Mouse (Mus musculus) embryonic facial prominence, embryonic 15.5 days (tissue): Measurements from ENCODE around the gene Btbd16. TPM values are rescaled to one million over a fixed set of nuclear protein-coding genes. Genes with fewer than 3 reads are reported as not detected.

Source experiments
- ATAC-seq: fragments of 200-750 bp; cut with Nextera tagmentation; 2 replicates; pipeline ENCODE4 v1.8.0; 2017; ENCODE audit warnings: low read depth, moderate TSS enrichment; ENCODE audit not compliant: insufficient number of reproducible peaks, low FRiP score, low TSS enrichment
- H3K27ac ChIP-seq: fragments of 300-500 bp; sonication (generic); replicated peaks from 2 replicates; pipeline ENCODE4 v1.5.1; 2015; ENCODE audit warnings: mild to moderate bottlenecking, inconsistent platforms
- H3K27me3 ChIP-seq: fragments of 300-500 bp; sonication (generic); 2 replicates; pipeline ENCODE4 v1.6.1; 2015; ENCODE audit warnings: inconsistent platforms
- H3K36me3 ChIP-seq: fragments of 300-500 bp; sonication (generic); 2 replicates; pipeline ENCODE4 v1.6.1; 2015; ENCODE audit warnings: mild to moderate bottlenecking, inconsistent platforms
- H3K4me1 ChIP-seq: fragments of 300-500 bp; sonication (generic); 2 replicates; pipeline ENCODE4 v1.6.1; 2015; ENCODE audit warnings: inconsistent platforms
- H3K4me2 ChIP-seq: fragments of 300-500 bp; sonication (generic); replicated peaks from 2 replicates; pipeline ENCODE4 v1.6.1; 2015; ENCODE audit warnings: mild to moderate bottlenecking, inconsistent platforms
- H3K4me3 ChIP-seq: fragments of 300-500 bp; sonication (generic); replicated peaks from 2 replicates; pipeline ENCODE4 v1.5.1; 2015; ENCODE audit warnings: mild to moderate bottlenecking, inconsistent platforms
- H3K9ac ChIP-seq: fragments of 300-500 bp; sonication (generic); 2 replicates; pipeline ENCODE4 v1.6.1; 2015; ENCODE audit warnings: inconsistent platforms
- H3K9me3 ChIP-seq: fragments of 300-500 bp; sonication (generic); replicated peaks from 2 replicates; pipeline ENCODE4 v1.6.1; 2016; ENCODE audit warnings: inconsistent platforms
- WGBS: fragments of 180-500 bp; shearing (Covaris S2); methylation state at CpG from one replicate; pipeline ENCODE4 v1.1.7; 2015; 5-methylcytosine and 5-hydroxymethylcytosine counted together
- polyA plus RNA-seq: library from polyadenylated mRNA; unstranded; fragments of >200 nt; fragmentation: Nextera tagmentation; extraction: Ambion mirVana; gene quantifications from 2 replicates; pipeline ENCODE4 v1.2.1, GENCODE M21; 2015

Btbd16 gene
- polyA plus RNA-seq, 1 experiment from 2014 or later: not detected

DNA sequence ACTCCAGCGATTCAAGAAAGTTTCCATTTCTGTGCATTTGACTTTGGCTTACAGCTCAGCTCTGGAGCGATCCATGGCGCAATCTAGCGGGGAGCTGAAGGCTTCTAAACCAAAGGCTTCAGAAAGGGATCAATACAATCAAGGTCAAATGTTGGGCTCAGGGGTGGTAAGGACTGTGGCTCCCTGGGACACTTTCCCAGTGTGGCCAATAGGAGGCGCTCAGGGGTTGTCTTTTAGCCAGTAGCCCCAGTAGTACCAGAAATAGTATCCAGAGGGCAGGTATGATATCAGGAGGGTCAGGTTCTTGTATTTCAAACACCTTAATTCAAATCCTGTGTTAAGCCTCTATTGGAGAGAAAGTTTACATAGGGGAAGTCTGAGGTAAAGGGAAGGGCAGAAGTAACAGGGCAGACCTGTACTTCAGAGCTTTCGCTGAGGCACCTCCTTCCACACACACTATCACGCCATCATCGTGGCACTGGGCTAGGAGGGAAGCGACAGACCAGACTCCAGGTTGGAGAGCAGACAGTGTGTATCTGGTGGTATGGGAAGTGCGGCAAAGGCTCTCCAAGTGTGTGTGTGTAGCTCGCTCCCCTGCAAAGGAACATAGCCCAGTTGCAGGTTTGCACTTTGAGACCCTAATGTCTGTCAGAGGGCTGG, 568 bp upstream of the Btbd16 start:
- Histone ChIP-seq H3K4me1 (no peaks in the 10 kb centered on the region), H3K36me3 (no peaks in the 10 kb centered on the region)

GRCm38 (mm10) chr7:130780866-130781419, 7.1 kb downstream of the Btbd16 start:
- Histone ChIP-seq H3K4me1 (peaks cover 1% of the 10 kb centered on the region; the same call in 1 of the 2 replicates), H3K9ac (no peak overlapping the region), H3K27me3 (no peaks in the 10 kb centered on the region), H3K4me2 (no peak overlapping the region), H3K27ac (no peak overlapping the region), H3K9me3 (no peaks in the 10 kb centered on the region), H3K4me3 (no peak overlapping the region), H3K36me3 (no peaks in the 10 kb centered on the region)
- WGBS: 63% methylated on average over 5 of the region's 5 CpGs
- no peak for ATAC-seq

More for the DNA sequence above, 568 bp upstream of the Btbd16 start:
- H3K4me3 ChIP-seq: no peak overlapping the region
- no peak for ATAC-seq
- WGBS: 65% methylated on average over 11 of the region's 11 CpGs
- H3K9me3 ChIP-seq: no peaks in the 10 kb centered on the region
- H3K4me2 ChIP-seq: no peak overlapping the region
- H3K27ac ChIP-seq: no peak overlapping the region
- H3K9ac ChIP-seq: no peak overlapping the region
- H3K27me3 ChIP-seq: no peaks in the 10 kb centered on the region

- Histone ChIP-seq H3K36me3 (no peaks in the 10 kb centered on the region), H3K9me3 (no peaks in the 10 kb centered on the region), H3K27me3 (no peaks in the 10 kb centered on the region), H3K27ac (no peak overlapping the region), H3K9ac (no peak overlapping the region), H3K4me1 (peaks cover 10% of the 10 kb centered on the region; the same call in 1 of the 2 replicates), H3K4me3 (no peak overlapping the region), H3K4me2 (no peak overlapping the region)
- no peak for ATAC-seq
- 76% methylated on average over 5 of the region's 5 CpGs for WGBS
Observed at GRCm38 (mm10) chr7:130782501-130783050, 8.7 kb downstream of the Btbd16 start.

DNA sequence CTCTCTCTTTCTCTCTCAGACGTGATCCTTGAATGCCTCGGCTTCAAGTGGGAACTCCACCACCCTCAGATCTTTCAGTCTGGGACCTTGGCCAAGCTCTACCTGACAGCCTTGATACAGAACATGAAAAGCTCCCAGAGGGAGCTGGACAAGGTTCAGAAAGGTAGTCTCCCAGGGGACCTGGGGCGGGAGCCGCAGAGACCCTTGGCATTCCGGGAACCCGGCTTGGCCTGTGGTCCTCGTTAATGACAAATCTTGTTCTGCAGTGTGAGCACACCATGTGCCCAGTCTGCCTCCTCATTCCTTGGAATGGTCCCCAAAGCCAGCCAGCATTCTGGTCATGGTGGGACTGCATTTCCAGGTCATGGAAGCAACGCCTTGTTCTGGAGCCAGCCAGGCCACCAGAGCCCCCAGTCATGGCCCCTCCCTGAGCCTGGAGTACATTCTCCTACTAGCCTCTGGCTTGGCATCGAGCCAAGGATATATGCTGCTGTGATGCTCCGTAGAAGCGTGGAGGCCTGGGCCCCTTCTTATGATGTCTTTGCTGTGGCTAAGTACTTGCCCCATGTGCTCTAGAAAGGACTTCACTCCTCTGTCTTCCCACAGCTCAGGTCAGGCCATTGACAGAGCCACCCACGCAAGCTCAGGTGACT, 12.2 kb downstream of the Btbd16 start:
- no peak for ATAC-seq
- no peak overlapping the region for H3K27ac ChIP-seq
- H3K36me3 ChIP-seq: no peaks in the 10 kb centered on the region
- H3K9ac ChIP-seq: no peak overlapping the region
- H3K27me3 ChIP-seq: no peaks in the 10 kb centered on the region
- peaks cover 10% of the 10 kb centered on the region; the same call in 1 of the 2 replicates for H3K4me1 ChIP-seq
- WGBS: 63% methylated on average over 12 of the region's 12 CpGs
- no peak overlapping the region for H3K4me2 ChIP-seq
- no peaks in the 10 kb centered on the region for H3K9me3 ChIP-seq
- H3K4me3 ChIP-seq: no peak overlapping the region

- Histone ChIP-seq H3K4me2 (no peak overlapping the region), H3K27me3 (no peaks in the 10 kb centered on the region), H3K4me3 (no peak overlapping the region), H3K9ac (no peak overlapping the region), H3K27ac (no peak overlapping the region), H3K9me3 (no peaks in the 10 kb centered on the region), H3K4me1 (peaks cover 10% of the 10 kb centered on the region; the same call in 1 of the 2 replicates), H3K36me3 (no peaks in the 10 kb centered on the region)
- 80% methylated on average over 5 of the region's 5 CpGs for WGBS
- ATAC-seq: no peak
Observed at GRCm38 (mm10) chr7:130786708-130787107, 12.8 kb downstream of the Btbd16 start.

- H3K27ac ChIP-seq: no peak overlapping the region
- WGBS: 89% methylated on average over 4 of the region's 4 CpGs
- no peaks in the 10 kb centered on the region for H3K36me3 ChIP-seq
- no peaks in the 10 kb centered on the region for H3K27me3 ChIP-seq
- no peak overlapping the region for H3K4me3 ChIP-seq
- H3K9me3 ChIP-seq: no peaks in the 10 kb centered on the region
- no peak overlapping the region for H3K4me2 ChIP-seq
- peaks cover 10% of the 10 kb centered on the region; the same call in 1 of the 2 replicates for H3K4me1 ChIP-seq
- H3K9ac ChIP-seq: no peak overlapping the region
- no peak for ATAC-seq
Observed at GRCm38 (mm10) chr7:130787537-130787936, 13.7 kb downstream of the Btbd16 start.

- no peaks in the 10 kb centered on the region for H3K27me3 ChIP-seq
- no peak overlapping the region for H3K9ac ChIP-seq
- no peak overlapping the region for H3K4me2 ChIP-seq
- no peak for ATAC-seq
- H3K4me3 ChIP-seq: no peak overlapping the region
- 70% methylated on average over 3 of the region's 3 CpGs for WGBS
- no peak overlapping the region for H3K27ac ChIP-seq
- peaks cover 10% of the 10 kb centered on the region; the same call in 1 of the 2 replicates for H3K4me1 ChIP-seq
- H3K36me3 ChIP-seq: no peaks in the 10 kb centered on the region
- H3K9me3 ChIP-seq: no peaks in the 10 kb centered on the region
Observed at GRCm38 (mm10) chr7:130788950-130789349, 15.1 kb downstream of the Btbd16 start.

DNA sequence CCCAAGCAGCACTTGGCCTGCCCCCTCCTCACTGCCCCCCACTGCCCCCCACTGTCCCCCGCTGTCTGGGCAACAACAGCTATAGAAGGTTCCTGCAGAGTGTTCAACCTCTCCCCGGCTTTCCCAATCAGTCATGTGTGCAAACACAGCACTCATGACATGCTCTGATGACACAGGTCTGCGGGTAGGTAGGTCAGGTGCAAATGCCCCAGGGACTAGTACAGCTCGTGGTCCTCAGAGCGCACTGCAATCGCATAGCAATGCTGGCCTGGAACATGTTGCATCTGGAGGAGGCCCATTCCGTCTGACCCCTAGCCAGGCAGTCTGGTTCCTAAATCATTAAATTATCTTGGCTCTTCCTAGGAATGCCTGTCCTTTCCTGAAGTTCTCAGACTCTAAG, 15.6 kb downstream of the Btbd16 start:
- ATAC-seq: no peak
- H3K9ac ChIP-seq: no peak overlapping the region
- no peak overlapping the region for H3K27ac ChIP-seq
- whole genome bisulfite sequencing: 82% methylated on average over 7 of the region's 7 CpGs
- no peak overlapping the region for H3K4me3 ChIP-seq
- no peaks in the 10 kb centered on the region for H3K36me3 ChIP-seq
- H3K4me1 ChIP-seq: peaks cover 10% of the 10 kb centered on the region; the same call in 1 of the 2 replicates
- H3K27me3 ChIP-seq: no peaks in the 10 kb centered on the region
- no peaks in the 10 kb centered on the region for H3K9me3 ChIP-seq
- no peak overlapping the region for H3K4me2 ChIP-seq

DNA sequence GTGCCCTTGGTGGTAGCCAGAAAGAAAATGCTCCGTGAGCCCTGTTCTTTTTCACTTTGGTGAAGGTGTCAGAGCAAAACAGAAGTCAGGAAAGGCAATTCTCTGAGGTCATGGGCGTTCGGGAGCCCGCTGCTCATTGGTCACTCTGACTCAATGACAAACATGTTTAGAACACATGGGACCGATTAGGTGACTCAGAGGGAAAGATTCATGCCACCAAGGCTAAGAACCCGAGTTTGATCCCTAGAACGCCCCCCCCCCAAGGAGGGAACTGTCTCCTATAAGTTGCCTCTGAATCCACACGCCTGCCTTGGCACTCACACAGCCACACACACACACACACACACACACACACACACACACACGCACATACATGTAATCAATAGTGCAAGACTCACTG, 19.8 kb downstream of the Btbd16 start:
- H3K27ac ChIP-seq: no peak overlapping the region
- no peak overlapping the region for H3K4me2 ChIP-seq
- H3K4me1 ChIP-seq: no peaks in the 10 kb centered on the region
- H3K9ac ChIP-seq: no peak overlapping the region
- no peaks in the 10 kb centered on the region for H3K27me3 ChIP-seq
- H3K9me3 ChIP-seq: no peaks in the 10 kb centered on the region
- H3K4me3 ChIP-seq: no peak overlapping the region
- H3K36me3 ChIP-seq: no peaks in the 10 kb centered on the region
- WGBS: 50% methylated on average over 9 of the region's 9 CpGs
- ATAC-seq: no peak

DNA sequence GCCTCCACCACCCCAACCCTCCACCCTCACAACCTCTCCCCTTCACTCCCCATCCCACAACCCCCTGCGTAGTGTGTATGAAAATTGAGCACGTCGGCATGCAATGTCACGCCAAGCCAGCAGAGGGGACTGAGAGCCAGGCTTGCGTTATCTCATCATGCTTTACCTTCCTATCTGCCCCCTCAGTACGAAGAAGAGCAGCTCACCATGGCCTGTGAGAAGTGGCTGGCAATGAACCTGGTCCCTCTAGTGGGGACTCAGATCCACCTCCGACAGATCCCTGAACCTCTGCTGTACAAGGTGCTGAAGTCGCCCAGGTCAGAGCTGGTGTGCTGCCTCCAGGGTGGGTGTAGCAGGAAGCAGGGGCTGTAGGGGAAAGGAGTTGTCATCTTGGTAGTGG, 22.9 kb downstream of the Btbd16 start:
- no peaks in the 10 kb centered on the region for H3K4me1 ChIP-seq
- H3K27me3 ChIP-seq: no peaks in the 10 kb centered on the region
- H3K4me2 ChIP-seq: no peak overlapping the region
- no peaks in the 10 kb centered on the region for H3K9me3 ChIP-seq
- ATAC-seq: no peak
- H3K27ac ChIP-seq: no peak overlapping the region
- H3K9ac ChIP-seq: no peak overlapping the region
- no peak overlapping the region for H3K4me3 ChIP-seq
- H3K36me3 ChIP-seq: no peaks in the 10 kb centered on the region
- 66% methylated on average over 8 of the region's 8 CpGs for WGBS

- H3K4me3 ChIP-seq: no peak overlapping the region
- no peak overlapping the region for H3K4me2 ChIP-seq
- no peaks in the 10 kb centered on the region for H3K9me3 ChIP-seq
- no peak for ATAC-seq
- H3K27ac ChIP-seq: no peak overlapping the region
- no peak overlapping the region for H3K9ac ChIP-seq
- no peaks in the 10 kb centered on the region for H3K27me3 ChIP-seq
- no peaks in the 10 kb centered on the region for H3K36me3 ChIP-seq
- WGBS: 90% methylated on average over 6 of the region's 6 CpGs
- no peaks in the 10 kb centered on the region for H3K4me1 ChIP-seq
Observed at GRCm38 (mm10) chr7:130797524-130797923, 23.7 kb downstream of the Btbd16 start.
